Mouse (Mus musculus): ENCODE measurements at regions not wholly inside any gene's neighbourhood (a gene's known extent, or its start where the extent isn't known, plus 50 kb on each side); places are given as distances from the start of the nearest gene placed in this dataset.

DNA sequence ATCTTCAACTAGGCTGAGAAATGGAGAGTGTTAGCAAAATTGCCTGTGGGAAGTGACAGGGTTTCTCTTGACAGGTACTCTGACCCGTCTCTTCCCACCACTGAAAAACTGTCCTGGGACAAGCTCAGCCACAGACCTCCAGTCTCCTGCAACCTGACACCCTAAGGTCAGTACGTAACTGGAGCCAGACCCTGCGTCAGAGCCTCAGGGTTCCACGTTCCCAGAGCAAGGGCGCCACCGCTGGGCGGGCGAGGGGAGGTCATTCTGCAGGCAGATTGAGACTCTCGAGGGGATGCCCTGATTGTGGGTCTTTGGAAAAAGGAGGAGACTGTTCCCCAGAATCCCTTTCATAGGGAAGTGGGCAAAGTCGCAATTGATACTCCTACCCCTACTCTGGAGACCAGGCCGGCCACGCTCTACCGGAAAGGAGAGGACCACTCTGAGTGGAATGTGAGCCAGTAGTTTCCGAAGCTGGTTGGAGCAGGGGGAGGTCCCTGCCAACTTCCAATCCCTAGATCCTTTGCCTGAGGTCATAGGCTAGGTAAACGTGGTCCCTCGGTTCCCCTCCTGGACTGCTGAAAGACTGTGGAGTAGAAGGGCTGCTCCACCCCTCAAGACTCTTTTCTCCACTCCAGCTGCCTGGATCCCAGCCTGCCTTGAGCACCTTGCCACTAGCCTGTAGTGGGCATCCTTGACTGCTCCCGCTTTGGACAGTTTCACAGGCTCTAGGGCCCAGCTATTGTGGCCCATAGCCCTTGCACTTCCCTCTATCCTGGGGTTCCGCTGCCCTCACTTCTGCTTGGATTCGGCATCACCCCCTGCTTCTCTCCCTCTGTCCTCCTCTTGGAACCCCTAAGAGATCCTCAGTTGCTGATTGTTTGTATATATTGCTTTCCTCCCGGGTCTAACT is 61.0 kb upstream of the Lpcat1 start:
- DNase-seq (ENCODE audit: low spot score), result peak; percentile 94

DNA sequence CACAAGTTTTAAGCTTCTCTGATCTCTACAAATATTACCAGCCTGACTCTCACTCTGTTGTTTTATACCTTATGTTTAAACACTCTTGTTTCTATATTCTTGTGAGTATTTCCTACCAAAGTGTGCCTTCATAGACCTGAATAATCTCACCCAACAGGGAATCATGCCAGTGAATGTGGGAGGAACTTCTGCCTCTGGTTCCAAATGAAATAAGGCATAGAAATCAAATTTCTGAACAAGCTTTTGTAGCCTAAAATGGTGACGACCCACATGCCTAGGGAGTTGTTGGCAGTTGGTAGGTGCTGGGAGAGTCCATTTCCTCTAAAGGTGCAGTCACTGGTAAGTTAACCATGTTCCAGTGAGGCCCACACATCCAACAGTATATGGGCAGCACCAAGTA is 66.1 kb upstream of the Lpcat1 start:
- DNase-seq (ENCODE audit: low spot score), result no peak

DNA sequence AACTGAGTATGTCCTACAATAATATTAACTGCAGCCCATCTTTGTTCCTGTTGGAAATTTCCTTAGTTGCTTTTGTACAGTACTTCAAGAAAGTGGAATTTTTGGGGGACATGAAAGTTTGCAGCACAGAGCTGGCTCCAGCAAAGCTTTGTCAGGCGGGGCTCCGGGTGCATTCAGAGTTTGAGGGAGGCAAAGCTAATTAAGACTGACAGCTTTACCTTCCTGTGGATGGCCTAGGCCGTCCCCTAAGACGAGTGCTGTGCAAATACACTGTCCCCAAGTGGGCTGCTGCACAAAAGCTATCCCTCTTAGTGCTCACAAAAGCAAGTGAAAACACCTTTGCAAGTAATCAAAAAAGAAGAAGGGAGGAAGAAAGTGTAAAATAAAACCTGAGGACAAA is 68.7 kb upstream of the Ndufs6 start:
- DNase-seq (ENCODE audit: low spot score), result no peak

DNA sequence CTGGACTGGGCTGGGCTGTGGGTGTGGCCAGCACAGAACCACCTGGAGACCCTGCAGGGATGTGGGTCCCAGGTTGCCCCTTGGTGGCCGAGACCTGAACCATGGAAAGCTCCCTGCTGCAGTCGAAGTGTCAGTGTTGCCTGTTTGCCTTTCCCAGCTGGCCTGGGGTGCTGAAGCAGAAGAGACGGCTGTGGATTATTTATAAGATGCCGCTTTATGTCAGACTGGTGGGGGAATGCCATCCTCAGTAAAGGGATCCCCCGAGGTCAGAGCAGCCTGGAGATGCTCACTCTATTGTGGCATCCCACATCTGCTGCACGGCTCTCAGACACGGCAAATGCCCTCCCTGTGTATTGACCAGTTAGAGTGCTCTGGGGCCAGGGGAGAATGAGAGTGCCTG is 67.5 kb upstream of the Ndufs6 start:
- DNase-seq (ENCODE audit: low spot score), result no peak

DNA sequence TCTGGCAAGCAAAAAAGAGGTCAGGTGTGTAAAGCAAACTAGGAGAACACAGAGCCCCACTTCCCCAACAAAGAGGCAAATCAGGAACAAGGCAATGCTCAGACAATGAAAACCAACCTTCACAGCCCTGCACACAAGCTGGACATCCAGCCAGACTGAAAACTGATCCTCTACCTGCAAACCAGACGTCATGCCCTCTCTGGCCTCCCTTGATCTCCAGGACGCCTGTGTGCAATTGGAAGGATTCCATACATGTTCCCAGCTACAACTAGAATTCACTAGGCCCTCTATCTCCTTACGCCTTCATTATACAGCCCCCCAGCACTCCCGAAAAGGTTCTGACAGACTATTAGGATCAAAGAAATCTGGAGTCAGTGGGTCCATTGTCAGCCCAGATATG is 60.7 kb upstream of the Ndufs6 start:
- DNase-seq (ENCODE audit: low spot score), result no peak

DNA sequence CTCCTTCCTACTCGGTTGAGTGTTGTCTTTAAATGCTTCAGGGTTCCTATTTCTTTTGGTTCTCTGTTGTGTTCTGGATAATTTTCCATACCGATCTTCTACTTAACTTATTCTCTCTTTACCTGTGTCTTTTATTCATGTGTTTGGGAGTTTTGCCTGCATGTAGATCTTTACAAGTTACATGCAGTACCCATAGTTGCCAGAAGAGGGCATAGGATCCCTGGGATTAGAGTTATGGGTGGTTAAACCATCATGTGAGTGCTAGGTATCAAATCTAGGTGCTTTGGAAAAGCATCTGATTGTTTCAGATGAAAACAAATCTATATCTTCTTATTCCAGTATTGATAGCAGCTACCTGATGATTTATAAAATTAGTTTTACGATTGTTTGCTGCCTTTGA is 55.2 kb upstream of the Ndufs6 start:
- peak; percentile 66 for DNase-seq (ENCODE audit: low spot score)
